Mouse (Mus musculus) liver, embryonic 15.5 days (tissue): ENCODE results near the gene Scaf1. TPM values are rescaled to one million over a fixed set of nuclear protein-coding genes. Genes with fewer than 3 reads are reported as not detected.
A peak's percentile ranks its signal among the peaks of the same experiment; 100 is the strongest.

ENCODE experiments used
- ATAC-seq: fragments of 200-750 bp; cut with Nextera tagmentation; 2 replicates; pipeline ENCODE4 v1.8.0; 2017; ENCODE audit warnings: moderate number of reproducible peaks, mild to moderate bottlenecking, moderate library complexity; ENCODE audit not compliant: insufficient read depth
- H3K27ac ChIP-seq: fragments of 300-500 bp; sonication (generic); replicated peaks from 2 replicates; pipeline ENCODE4 v1.5.1; 2015; ENCODE audit warnings: mild to moderate bottlenecking, inconsistent platforms
- H3K27me3 ChIP-seq: fragments of 300-500 bp; sonication (generic); 2 replicates; pipeline ENCODE4 v1.6.1; 2015; ENCODE audit warnings: mild to moderate bottlenecking, inconsistent platforms
- H3K36me3 ChIP-seq: fragments of 300-500 bp; sonication (generic); replicated peaks from 2 replicates; pipeline ENCODE4 v1.6.1; 2015; ENCODE audit warnings: moderate library complexity, mild to moderate bottlenecking, inconsistent platforms
- H3K4me1 ChIP-seq: fragments of 300-500 bp; sonication (generic); replicated peaks from 2 replicates; pipeline ENCODE4 v1.6.1; 2015; ENCODE audit warnings: inconsistent platforms
- H3K4me2 ChIP-seq: fragments of 300-500 bp; sonication (generic); 2 replicates; pipeline ENCODE4 v1.6.1; 2015; ENCODE audit warnings: moderate library complexity, mild to moderate bottlenecking, inconsistent platforms
- H3K4me3 ChIP-seq: fragments of 300-500 bp; sonication (generic); replicated peaks from 2 replicates; pipeline ENCODE4 v1.5.1; 2015; ENCODE audit warnings: mild to moderate bottlenecking, inconsistent platforms
- H3K9ac ChIP-seq: fragments of 300-500 bp; sonication (generic); 2 replicates; pipeline ENCODE4 v1.6.1; 2015; ENCODE audit warnings: moderate library complexity, mild to moderate bottlenecking, inconsistent platforms
- H3K9me3 ChIP-seq: fragments of 300-500 bp; sonication (generic); replicated peaks from 2 replicates; pipeline ENCODE4 v1.6.1; 2016; ENCODE audit warnings: inconsistent platforms
- WGBS: fragments of 180-500 bp; shearing (Covaris S2); methylation state at CpG from one replicate; pipeline ENCODE4 v1.1.7; 2015; ENCODE audit warnings: mixed read lengths; ENCODE audit not compliant: insufficient replicate concordance; 5-methylcytosine and 5-hydroxymethylcytosine counted together
- polyA plus RNA-seq: library from polyadenylated mRNA; unstranded; fragments of >200 nt; fragmentation: Nextera tagmentation; extraction: Ambion mirVana; gene quantifications from 2 replicates; pipeline ENCODE4 v1.2.1, GENCODE M21; 2015

Gene Scaf1
- polyA plus RNA-seq, 1 experiment from 2014 or later: 10.4 TPM

DNA sequence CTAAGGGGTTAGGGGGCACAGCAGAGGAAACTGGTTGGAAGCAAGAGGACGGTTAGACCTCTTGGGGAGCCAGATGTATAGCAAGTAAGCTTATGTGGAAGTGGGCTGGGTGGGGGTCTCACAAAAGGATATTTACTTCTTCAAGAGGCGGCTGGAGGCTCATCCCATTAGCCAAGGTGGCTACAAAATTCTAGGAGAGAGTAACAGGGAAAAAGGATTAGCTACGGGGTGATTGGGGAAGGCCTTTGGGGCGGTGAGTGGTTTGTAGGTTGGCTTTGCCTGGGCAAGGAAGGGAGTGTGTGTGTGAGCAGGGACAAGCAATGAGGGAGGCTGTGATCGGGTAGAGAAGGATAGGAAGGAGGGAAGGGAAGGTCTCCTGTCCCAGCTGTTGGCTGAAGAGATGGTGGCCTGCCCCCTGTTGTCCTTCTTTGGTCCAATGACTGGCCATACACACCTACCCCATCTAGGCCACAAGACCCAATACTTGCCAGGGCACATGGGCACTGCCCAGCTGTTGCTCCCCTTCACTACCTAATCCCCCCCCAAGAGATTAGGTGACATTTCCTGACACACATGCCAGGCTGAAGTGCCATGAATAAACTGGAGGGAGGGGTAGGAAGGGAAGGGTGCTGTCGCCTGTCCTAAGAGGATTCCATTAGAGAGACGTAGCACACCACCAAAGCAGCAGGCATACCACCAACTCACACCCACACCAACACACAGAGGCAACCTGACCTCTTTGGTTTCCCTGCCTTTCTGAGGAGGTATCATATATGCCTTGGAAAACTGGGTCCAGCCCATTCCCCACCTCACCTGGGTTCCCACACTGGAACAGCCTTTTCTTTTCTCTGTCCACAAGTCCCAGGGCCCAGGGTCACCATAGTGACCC is 32.0 kb downstream of the Scaf1 start:
- no peak for ATAC-seq
- 78% methylated on average over 7 of the region's 7 CpGs for WGBS
- Histone ChIP-seq H3K4me3 (peak overlapping the region; percentile 95), H3K36me3 (peaks cover 31% of the 10 kb centered on the region), H3K9ac (no peak overlapping the region), H3K4me2 (peak overlapping the region; percentile 99), H3K27me3 (no peaks in the 10 kb centered on the region), H3K9me3 (no peaks in the 10 kb centered on the region), H3K4me1 (peaks cover 52% of the 10 kb centered on the region), H3K27ac (peak overlapping the region; percentile 90)

- Histone ChIP-seq H3K9me3 (no peaks in the 10 kb centered on the region), H3K4me1 (peaks cover 43% of the 10 kb centered on the region), H3K9ac (no peak overlapping the region), H3K36me3 (peaks cover 42% of the 10 kb centered on the region), H3K27me3 (no peaks in the 10 kb centered on the region), H3K4me3 (no peak overlapping the region), H3K4me2 (no peak overlapping the region), H3K27ac (0 out of 2 replicates have a peak overlapping the region, but pooled peaks have one; percentile 90)
- 21% methylated on average over 6 of the region's 6 CpGs for WGBS
- no peak for ATAC-seq
Measured at GRCm38 (mm10) chr7:44983085-44983484, 33.1 kb downstream of the Scaf1 start.

- no peak for ATAC-seq
- Histone ChIP-seq H3K36me3 (peaks cover 58% of the 10 kb centered on the region), H3K4me1 (peaks cover 32% of the 10 kb centered on the region), H3K27me3 (no peaks in the 10 kb centered on the region), H3K9ac (no peak overlapping the region), H3K4me3 (no peak overlapping the region), H3K27ac (no peak overlapping the region), H3K9me3 (no peaks in the 10 kb centered on the region), H3K4me2 (no peak overlapping the region)
- 88% methylated on average over 8 of the region's 8 CpGs for WGBS
Measured at GRCm38 (mm10) chr7:44981539-44981938, 34.6 kb downstream of the Scaf1 start.

DNA sequence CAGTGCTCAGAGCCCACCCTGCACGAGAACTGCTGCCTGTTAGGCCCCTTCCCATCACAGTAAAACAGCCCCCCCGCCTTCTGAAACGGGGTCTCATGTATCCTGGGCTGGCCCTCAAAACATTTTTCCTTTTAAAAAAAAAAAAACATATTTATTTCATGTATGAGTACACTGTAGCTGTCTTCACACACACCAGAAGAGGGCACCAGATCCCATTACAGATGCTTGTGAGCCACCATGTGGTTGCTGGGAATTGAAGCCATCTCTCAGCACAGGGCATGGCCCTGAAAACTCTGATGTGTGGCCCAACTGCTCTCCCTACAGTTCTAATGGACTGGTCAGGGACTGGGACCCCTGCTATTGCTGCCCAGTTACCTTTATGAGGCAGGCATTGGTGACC is 37.9 kb downstream of the Scaf1 start:
- no peaks in the 10 kb centered on the region for H3K9me3 ChIP-seq
- no peak overlapping the region for H3K9ac ChIP-seq
- no peak overlapping the region for H3K27ac ChIP-seq
- H3K4me1 ChIP-seq: peaks cover 30% of the 10 kb centered on the region
- no peak overlapping the region for H3K4me3 ChIP-seq
- 79% methylated on average over 3 of the region's 3 CpGs for WGBS
- ATAC-seq: no peak
- H3K4me2 ChIP-seq: no peak overlapping the region
- H3K27me3 ChIP-seq: no peaks in the 10 kb centered on the region
- H3K36me3 ChIP-seq: peaks cover 64% of the 10 kb centered on the region

DNA sequence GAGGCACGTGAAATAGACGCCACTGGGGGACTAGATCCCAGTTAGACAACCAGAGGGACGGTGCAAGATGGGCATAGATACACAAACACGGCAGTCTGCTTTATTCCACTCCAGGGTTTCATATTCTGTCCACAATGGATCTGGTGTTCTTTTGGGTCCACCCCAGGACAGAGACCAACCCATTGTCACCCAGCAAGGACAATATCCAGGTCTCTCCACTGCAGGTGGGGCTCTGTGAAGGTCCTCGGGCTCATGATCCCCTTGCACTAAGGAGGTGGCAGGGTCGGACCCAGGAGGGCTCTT is 41.1 kb downstream of the Scaf1 start:
- Histone ChIP-seq H3K36me3 (peaks cover 41% of the 10 kb centered on the region), H3K4me3 (peak overlapping the region; percentile 39; the same call in 1 of the 2 replicates), H3K9ac (0 out of 2 replicates have a peak overlapping the region, but pooled peaks have one; percentile 43), H3K9me3 (no peaks in the 10 kb centered on the region), H3K4me2 (peak overlapping the region; percentile 65), H3K27ac (peak overlapping the region; percentile 85), H3K4me1 (peaks cover 45% of the 10 kb centered on the region), H3K27me3 (peaks cover 11% of the 10 kb centered on the region; the same call in 1 of the 2 replicates)
- 26% methylated on average over 6 of the region's 6 CpGs for WGBS
- no peak for ATAC-seq

GRCm38 (mm10) chr7:44974383-44975116 is 41.6 kb downstream of the Scaf1 start, which contains the start of gene Cpt1c:
Gene Cpt1c (minus strand): TSS chr7:44974851.
- Histone ChIP-seq H3K9me3 (no peaks in the 10 kb centered on the region), H3K27me3 (peaks cover 11% of the 10 kb centered on the region; the same call in 1 of the 2 replicates), H3K36me3 (peaks cover 36% of the 10 kb centered on the region), H3K9ac (peak within 1 kb of the TSS; percentile 43), H3K4me1 (peaks cover 45% of the 10 kb centered on the region), H3K4me2 (peak within 1 kb of the TSS; percentile 65), H3K27ac (peak within 1 kb of the TSS; percentile 85), H3K4me3 (peak within 1 kb of the TSS; percentile 39)
- WGBS: 4% methylated on average over 22 of the region's 22 CpGs
- ATAC-seq: peak; percentile 60

- no peak overlapping the region for H3K9ac ChIP-seq
- peak overlapping the region; percentile 85 for H3K27ac ChIP-seq
Measured at GRCm38 (mm10) chr7:44973415-44974130, 42.6 kb downstream of the Scaf1 start.

DNA sequence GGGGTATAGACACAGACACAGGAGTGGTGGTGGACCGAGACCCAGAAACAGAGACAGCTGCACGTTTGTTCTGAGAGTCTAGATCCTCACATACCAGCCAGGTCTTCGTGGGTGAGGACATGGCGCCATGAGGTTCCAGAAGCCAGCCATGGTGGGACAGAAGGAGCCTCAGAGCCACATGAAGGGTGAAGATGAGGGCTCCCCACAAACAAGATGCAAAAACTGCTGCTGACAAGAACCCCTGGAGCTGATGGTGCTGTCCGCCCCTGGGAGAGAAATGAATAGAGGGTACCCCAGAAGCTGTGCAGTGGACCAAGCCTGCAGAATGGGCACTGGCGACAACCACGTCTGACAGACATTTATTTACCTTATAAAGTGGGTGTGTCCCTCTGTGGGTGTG is 45.0 kb downstream of the Scaf1 start:
- Histone ChIP-seq H3K27ac (no peak overlapping the region), H3K4me3 (no peak overlapping the region), H3K9ac (no peak overlapping the region)

More at GRCm38 (mm10) chr7:44973415-44974130, 42.6 kb downstream of the Scaf1 start:
- Histone ChIP-seq H3K4me2 (peak overlapping the region; percentile 65), H3K4me1 (peaks cover 45% of the 10 kb centered on the region), H3K27me3 (peaks cover 11% of the 10 kb centered on the region; the same call in 1 of the 2 replicates), H3K9me3 (no peaks in the 10 kb centered on the region), H3K4me3 (peak overlapping the region; percentile 39; the same call in 1 of the 2 replicates), H3K36me3 (peaks cover 26% of the 10 kb centered on the region)
- ATAC-seq: no peak
- 48% methylated on average over 14 of the region's 14 CpGs for WGBS

GRCm38 (mm10) chr7:44970231-44970691 is 45.9 kb downstream of the Scaf1 start:
- H3K9ac ChIP-seq: peak overlapping the region; percentile 42; the same call in 1 of the 2 replicates
- H3K36me3 ChIP-seq: no peaks in the 10 kb centered on the region
- peak; percentile 83 for ATAC-seq
- 0% methylated on average over 36 of the region's 36 CpGs for WGBS
- H3K9me3 ChIP-seq: no peaks in the 10 kb centered on the region
- peaks cover 11% of the 10 kb centered on the region; the same call in 1 of the 2 replicates for H3K27me3 ChIP-seq
- H3K4me3 ChIP-seq: peak overlapping the region; percentile 56
- H3K27ac ChIP-seq: 0 out of 2 replicates have a peak overlapping the region, but pooled peaks have one; percentile 59
- peak overlapping the region; percentile 81 for H3K4me2 ChIP-seq
- H3K4me1 ChIP-seq: peaks cover 48% of the 10 kb centered on the region

More for the DNA sequence above, 45.0 kb downstream of the Scaf1 start:
- 54% methylated on average over 7 of the region's 7 CpGs for WGBS
- Histone ChIP-seq H3K4me2 (peak overlapping the region; percentile 81), H3K9me3 (no peaks in the 10 kb centered on the region), H3K36me3 (peaks cover 2% of the 10 kb centered on the region; the same call in 1 of the 2 replicates), H3K4me1 (peaks cover 53% of the 10 kb centered on the region), H3K27me3 (peaks cover 11% of the 10 kb centered on the region; the same call in 1 of the 2 replicates)
- ATAC-seq: no peak

- Histone ChIP-seq H3K9ac (no peak overlapping the region), H3K9me3 (no peaks in the 10 kb centered on the region), H3K36me3 (no peaks in the 10 kb centered on the region), H3K27ac (no peak overlapping the region), H3K27me3 (peaks cover 11% of the 10 kb centered on the region; the same call in 1 of the 2 replicates), H3K4me2 (no peak overlapping the region), H3K4me3 (no peak overlapping the region), H3K4me1 (peaks cover 32% of the 10 kb centered on the region)
- WGBS: 59% methylated on average over 15 of the region's 15 CpGs
- ATAC-seq: no peak
Measured at GRCm38 (mm10) chr7:44966638-44967037, 49.5 kb downstream of the Scaf1 start.
